Mouse (Mus musculus) heart, postnatal 25 days (tissue): ENCODE measurements around the gene Abcb1a. TPM values are rescaled to one million over a fixed set of nuclear protein-coding genes. Genes with fewer than 3 reads are reported as not detected.
A peak's percentile ranks its signal among the peaks of the same experiment; 100 is the strongest.

Experiments used
- DNase-seq: peaks from one replicate; pipeline ENCODE4 v3.0.0; 2022; ENCODE audit warnings: low spot score
- intact Hi-C: fragments of 180-260 bp; cut with DNase I; formaldehyde crosslinking; loops from one replicate; pipeline ENCODE4 v1.15.1; 2025
- total RNA-seq, 2 experiments: library from RNA; stranded (reverse); gene quantifications; 2 replicates each; pipeline ENCODE4 v1.2.3; 2021

The Abcb1a gene
- 10 to 100 TPM in 1 of 2 experiments, 1 to 10 TPM in 1; 8.1 to 11.9 TPM for total RNA-seq

DNA sequence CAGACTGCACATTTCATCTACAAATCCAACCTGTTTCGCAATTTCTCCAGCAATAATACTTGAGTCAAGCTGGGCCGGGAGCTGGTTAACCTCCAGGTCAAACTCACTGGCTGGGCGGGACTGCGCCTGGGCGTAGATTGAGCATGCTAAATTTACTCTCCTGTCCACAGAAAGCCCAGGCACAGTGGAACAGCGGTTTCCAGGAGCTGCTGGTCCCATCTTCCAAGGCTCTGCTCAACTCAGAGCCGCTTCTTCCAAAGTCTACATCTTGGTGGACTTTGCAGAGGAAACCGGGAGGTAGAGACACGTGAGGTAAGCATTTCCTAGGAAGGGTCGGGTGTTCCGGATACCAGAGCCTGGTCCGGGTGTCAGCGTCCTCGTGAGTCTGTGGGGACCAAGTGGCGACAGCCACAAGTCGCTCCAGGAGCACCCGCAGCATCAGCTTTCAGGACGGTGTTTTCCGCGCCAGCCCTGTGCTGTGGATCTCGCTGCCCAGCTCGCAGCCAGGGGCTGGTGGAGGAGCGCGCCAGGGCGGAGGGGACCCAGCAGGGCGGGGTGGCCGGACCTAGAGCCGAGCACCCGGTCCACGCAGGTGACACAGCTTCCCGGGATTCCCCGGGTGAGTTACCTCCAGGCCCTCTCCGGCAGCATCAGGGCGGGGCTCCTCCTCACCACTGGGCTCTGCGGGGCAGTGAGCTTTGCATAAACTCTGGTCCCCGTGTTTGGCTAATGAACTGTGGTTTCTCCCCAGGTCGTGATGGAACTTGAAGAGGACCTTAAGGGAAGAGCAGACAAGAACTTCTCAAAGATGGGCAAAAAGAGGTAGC is at the start of gene Abcb1a:
Gene Abcb1a (plus strand): TSS at position 167 of the 827 bp plus-strand sequence.
- no peak for DNase-seq
- intact Hi-C loops = loop anchor here (10.0 kb wide), 1 partner anchor 115 kb away; no protein-coding TSS in a partner anchor

DNA sequence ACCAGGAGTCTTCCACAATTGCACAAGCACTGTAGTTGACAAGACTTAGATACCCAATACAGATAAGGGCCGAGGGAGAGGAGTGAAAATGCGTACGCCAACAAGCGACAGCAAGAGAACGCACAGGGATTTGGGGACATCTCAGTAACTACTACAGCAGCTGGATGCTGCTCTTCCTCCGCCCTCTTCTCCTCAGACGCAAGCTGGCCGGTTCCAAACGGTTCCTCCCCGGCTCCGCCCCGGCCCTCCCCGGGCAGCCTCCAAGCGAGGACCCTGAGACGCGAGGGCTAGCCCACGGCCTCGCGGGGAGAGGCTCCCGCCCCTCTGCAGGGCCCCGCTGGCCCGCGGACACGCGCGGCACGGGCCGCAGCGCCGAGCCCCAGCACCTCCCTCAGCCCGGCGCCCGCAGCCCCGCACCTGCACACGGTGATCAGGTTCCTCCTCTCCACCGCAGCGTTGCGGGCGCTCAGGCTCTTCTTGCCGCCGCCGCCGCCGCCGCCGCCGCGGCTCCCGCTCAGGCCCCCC is 37.7 kb upstream of the Abcb1a start:
- intact Hi-C loops = no loop called here
- DNase-seq = peak; percentile 11

DNA sequence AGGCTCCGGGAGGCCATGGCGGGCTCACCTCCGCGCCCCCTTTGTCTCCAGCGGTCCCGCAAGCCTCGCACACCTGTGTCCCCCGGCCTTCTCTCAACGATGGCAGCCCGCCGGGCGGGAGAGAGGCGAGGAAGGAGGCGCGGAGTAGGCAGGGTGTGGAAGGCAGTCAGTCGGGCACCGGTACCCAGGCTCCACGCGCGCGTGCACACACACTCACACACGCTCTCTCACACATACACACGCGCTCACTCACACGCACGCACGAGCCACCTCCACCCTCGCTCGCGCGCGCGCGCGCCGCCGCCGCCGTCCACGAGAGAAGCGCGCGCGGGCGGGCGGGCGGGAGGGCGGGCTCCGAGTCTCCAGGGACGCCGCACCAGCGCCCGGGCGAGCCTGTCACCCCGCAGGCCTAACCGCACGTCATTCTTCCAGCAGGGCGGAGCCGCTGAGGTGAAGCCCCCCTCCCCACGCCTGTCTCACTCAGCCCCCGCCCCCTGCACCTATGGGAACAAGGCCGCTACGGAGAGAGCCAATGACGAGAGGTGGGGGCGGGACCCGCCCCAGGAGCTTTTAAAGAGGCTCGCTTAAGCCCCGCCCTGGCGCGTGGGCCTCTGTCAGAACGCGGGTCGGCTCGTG is 37.2 kb upstream of the Abcb1a start, which contains the start of gene Rundc3b:
Gene Rundc3b (minus strand): TSS at position 357 of the 636 bp plus-strand sequence.
- DNase-seq = peak; percentile 63
- intact Hi-C loops = no loop called here

DNA sequence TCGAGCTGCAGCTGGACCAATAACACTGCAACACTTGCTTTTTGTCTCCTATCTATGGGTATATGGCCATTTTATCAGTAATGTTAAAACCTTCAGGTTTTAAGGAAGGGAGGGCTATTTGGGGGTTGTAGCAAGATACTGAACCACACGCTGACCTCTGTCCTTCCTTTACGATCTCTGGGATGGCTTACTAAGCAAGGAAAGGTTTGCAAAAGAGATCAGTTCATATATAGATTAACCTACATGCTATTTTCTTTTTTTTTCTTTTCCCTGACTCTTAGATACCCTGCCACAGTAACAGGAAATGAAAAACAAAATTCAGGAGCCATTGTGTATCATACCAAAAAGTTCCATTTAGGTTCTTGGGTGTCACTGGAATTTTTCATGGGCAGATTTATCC is 27.0 kb upstream of the Abcb1a start:
- DNase-seq = no peak
- intact Hi-C loops = no loop called here

DNA sequence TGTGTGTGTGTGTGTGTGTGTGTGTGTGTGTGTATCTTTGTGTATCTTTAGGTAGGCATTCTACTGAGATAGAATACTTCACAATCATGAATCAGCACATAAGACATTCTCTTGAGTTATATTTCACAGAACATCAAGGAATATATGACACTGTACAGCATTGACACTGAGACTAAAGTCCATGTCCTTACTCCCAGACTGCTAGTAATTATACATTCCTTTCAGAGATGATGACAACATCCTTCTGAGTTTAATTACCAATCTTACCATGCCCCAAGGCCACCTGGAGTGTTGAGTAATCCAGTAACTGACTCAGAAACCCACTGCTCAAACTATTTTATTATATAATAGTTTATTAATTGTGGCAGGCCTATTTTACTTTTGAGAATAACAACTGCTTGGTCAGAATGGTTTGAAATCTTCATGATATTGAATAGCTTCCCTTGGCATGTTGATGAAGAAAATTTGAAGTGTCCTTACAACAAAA is 25.3 kb upstream of the Abcb1a start:
- DNase-seq = no peak
- intact Hi-C loops = no loop called here

DNA sequence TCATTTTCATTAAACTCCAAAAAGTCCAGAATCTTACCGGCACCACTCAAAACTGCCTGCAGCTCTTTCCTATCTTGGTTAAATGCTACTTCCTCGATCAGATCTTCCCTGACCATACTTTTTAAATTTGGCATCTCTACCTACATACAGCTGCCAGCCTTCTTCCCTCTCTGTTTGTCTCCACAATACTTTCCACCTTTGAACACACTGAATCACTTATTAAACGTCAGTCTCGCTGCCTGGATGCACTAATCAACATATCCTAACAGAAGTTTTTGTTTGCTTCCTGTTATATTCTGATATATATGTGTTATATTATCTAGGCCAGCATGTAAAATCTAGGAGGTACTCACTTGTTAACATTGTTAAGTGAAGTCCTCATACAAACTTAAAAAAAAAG is 11.6 kb upstream of the Abcb1a start:
- DNase-seq = no peak
- intact Hi-C loops = no loop called here

DNA sequence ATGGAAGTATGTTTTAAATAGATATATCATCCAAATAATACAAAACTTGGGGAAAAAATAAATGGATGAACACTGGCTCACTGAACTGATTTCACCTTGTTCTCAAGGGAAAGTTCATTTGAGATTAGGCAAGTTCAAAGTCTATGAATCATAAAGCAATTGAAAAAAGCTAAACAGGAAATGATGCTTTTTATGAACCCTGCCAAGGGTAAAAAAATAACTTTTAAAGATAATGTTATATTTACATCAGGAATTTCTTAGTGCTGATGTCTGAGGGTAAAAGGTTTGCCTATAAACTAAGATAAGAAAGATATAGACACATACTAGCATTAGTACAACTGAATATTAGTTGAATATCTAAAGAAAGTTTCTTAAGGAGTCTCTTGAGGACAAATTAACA is 11.1 kb upstream of the Abcb1a start:
- no peak for DNase-seq
- intact Hi-C loops = no loop called here

DNA sequence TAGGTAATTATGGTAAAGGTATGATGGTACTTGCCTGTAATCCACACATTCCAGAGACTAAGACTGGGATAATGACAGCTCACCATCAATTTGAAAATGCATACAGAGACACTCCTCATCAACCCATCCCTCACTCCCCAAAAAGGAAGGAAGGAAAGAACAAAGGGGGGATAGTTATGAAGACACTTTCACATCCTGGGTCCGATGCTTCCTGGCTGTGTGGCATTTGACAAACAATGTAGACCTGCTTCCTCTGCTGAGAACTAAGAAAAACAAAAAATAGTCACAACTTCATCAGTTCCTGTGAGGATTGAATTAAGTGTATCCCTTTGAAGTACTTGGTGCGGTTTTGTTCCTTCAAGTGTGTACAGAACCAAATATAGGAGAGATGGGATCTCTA is 7.8 kb upstream of the Abcb1a start:
- intact Hi-C loops = no loop called here
- no peak for DNase-seq

DNA sequence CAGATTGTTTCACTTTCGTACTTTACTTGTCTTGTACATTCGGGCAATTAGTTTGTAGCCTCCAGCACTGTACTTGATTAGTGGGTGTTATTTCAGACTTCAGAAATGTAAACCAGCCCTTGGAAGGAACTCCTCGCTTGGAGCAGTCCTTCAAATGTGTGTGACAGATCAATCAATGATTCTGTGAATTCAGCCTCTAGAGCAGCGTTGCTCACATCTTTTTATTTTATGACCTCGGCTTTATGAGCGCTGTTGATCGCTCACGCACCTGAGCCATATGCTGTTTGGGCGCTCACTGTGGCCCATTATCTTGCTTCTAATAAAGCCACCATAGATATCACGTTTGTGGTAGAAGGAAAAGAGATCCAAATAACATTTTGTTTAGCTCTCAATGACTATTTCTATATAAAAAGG is 868 bp downstream of the Abcb1a start:
- no peak for DNase-seq
- intact Hi-C loops = loop anchor here (10.0 kb wide), 1 partner anchor 116 kb away; no protein-coding TSS in a partner anchor

DNA sequence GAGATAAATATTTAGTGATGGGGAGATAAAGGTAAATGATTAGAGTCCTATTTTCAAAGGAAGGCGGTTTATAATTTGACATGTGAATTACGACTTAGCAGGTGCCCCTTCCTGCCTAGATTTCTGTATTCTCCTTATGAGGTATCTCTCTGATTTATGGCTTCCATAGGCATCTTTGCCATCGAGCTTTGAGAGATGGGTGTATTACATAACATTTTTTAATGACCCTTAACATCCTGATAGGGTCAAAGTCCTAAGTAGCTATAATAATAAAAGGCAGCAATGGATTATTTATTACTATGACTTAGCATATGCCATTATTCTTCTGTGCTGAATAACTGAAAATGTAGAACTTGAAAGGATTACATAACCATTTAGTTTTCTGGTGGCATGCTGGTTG is 4.8 kb downstream of the Abcb1a start:
- DNase-seq = no peak
- intact Hi-C loops = loop anchor here (10.0 kb wide), 1 partner anchor 120 kb away; no protein-coding TSS in a partner anchor

DNA sequence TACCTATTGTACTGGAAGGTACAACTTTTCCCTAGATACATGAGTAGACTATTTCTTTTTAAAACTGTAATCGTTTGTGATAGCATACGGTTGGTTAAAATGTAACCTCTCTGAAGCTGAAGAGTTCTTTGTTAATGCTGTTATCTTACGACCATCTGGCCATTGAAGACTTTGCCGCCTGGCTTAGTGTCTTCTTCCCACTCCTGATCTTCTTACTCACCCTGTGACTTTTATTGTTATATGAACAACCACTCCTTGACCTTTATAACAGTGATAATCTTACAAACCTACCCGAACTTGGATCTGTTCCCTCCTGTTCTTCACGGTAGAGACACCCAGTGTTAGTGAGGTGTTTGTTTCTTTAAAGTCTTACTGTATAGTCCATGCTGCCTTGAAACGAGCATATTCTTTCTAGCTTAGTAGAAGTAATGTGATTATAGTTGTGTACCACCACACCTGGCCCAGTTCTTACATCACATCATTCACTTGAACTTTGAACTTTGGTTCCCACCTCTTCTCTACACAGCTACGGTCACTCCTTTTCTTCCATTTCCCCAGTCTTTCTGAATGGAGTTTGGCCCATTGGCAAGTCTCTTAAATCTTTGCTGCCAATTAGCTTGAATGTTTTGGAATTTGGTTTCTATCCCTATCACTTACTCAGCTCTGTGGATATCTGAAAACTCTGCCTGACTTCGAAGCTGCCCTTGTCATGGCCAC is 8.0 kb downstream of the Abcb1a start:
- intact Hi-C loops = loop anchor here (10.0 kb wide), 1 partner anchor 123 kb away; no protein-coding TSS in a partner anchor
- DNase-seq = no peak

DNA sequence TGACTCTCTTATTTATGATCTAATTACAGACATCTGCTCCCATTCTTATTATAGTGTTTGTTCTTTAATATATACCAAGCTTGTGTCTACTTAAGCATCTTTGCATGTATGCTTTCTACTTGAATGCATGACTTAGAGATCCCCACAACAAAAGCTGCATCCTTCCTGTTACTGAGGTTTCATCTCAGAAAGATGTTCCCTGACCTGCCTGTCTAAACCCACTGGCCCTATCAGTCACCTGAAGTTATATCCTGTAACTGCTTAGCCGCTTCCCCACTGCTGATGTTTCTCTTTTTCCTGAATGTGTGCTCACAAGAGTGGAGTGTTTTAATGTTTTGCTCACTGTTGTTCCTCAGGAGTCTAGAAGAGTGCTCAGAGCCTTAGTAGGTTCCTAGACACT is 9.7 kb downstream of the Abcb1a start:
- intact Hi-C loops = loop anchor here (10.0 kb wide), 1 partner anchor 125 kb away; no protein-coding TSS in a partner anchor
- DNase-seq = no peak

DNA sequence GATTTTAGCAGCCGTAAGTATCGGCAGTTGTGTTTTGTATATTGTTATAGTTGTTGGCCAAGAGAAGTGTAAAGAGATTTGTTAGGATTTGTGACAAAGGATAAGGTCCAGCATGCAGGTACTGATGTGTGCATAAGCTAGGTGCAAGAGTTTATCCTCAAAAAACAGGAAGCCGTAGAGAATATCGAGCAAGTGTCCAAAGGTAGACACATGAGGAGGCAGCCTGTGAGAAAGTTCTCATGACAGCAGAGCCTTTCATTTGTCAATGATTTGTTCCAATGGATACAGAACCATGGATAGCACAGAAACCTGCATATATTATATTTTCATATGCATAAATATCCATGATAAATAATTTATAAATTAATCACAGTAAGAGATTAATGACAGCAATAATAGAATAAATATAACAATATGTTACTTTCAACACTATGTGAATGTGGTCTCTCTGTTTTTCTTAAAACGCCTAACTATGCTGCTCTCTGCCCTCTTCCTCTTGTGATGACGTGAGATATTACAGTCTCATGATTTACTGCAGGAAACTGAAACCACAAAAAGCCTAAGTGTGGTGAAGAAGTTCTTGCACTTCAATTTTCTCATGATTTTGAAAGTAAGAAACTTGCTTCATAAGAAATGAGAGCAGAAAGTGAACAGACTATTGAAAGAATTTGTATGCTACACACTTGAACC is 15.5 kb downstream of the Abcb1a start:
- intact Hi-C loops = no loop called here
- DNase-seq = no peak

DNA sequence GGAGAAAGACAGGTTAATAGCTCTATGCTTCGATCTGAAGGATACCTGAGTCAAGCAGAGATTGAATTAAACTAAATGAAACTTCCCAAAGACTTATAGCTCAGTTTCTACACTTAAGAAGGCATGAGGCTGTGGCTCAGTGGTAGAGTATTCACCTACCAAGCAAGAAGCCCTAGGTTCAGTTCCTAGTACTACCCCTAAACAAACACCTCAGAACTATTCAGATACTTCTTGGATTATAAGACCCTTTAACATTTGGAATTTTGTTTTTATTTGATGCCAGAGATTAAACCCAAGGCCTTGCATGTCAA is 16.0 kb downstream of the Abcb1a start:
- DNase-seq = no peak
- intact Hi-C loops = no loop called here

DNA sequence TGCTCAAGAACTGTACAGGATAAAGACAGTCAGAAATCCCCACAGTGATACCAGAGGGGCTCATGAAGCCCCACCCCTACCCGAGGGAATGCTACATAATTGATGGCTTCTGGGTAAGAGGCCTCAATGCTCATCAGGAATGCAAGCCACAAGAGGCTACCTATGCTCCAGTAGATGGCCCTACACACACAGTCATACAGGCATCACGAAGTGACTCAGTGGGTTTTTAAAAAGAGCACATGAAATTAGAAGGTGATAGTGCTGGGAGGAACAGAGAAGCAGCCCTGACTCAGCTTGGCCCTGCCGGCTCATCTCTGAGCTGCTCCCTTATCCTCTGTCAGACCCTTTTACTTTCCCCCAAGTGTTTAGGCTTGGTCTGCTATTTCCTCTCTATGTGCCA is 21.3 kb downstream of the Abcb1a start:
- intact Hi-C loops = no loop called here

DNA sequence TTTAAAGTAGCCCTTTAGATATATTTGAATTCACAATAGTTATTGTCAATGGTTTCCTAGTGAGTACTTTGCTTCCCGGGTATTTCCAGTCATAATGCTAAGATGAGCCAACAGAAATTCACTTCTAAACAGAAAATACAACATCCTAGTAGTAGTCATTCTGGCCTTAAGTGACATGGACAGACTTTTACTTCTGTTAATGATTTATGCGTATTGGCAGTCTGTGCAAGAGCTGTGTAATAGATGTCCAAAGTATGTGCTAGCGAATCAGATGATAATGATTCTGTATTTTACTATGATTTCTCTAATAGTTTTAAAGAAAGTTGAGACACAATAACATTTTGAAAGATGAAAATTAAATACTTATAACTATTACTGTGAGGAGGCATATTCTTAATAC is 23.8 kb downstream of the Abcb1a start:
- no peak for DNase-seq

More for the DNA sequence above, 21.3 kb downstream of the Abcb1a start:
- DNase-seq = no peak

DNA sequence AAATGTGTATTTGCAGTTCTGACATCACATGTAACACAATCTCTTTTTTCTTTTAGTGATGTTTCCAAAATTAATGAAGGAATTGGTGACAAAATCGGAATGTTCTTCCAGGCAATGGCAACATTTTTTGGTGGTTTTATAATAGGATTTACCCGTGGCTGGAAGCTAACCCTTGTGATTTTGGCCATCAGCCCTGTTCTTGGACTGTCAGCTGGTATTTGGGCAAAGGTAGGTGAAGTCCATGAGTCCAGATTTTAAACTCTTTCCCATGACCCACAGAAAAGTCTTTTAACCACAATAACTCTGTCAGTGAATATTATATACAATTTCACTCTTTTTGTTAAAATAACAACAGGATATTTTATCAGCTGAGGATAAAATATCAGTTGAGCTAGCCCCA is 26.2 kb downstream of the Abcb1a start:
- no peak for DNase-seq
- intact Hi-C loops = no loop called here

More for the DNA sequence above, 23.8 kb downstream of the Abcb1a start:
- intact Hi-C loops = no loop called here

DNA sequence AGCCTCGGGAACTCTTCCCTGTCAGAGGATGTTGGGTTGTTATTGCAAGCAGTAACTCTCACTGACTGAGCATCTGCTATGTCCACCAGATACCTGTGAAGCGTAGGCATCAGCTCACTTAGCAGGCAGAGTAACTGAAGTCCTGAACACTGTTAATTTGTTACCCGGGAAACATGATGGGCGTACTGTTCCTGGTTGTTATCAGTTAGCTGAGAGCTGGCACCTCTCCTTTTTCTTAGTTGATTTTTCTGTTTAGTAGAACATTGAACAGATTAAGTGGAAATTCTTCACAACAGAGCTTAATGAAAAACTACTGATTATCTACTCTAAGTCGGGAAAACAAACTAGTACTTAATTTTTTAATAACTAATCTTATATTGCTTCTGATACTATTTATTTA is 27.7 kb downstream of the Abcb1a start:
- DNase-seq = no peak
- intact Hi-C loops = no loop called here

DNA sequence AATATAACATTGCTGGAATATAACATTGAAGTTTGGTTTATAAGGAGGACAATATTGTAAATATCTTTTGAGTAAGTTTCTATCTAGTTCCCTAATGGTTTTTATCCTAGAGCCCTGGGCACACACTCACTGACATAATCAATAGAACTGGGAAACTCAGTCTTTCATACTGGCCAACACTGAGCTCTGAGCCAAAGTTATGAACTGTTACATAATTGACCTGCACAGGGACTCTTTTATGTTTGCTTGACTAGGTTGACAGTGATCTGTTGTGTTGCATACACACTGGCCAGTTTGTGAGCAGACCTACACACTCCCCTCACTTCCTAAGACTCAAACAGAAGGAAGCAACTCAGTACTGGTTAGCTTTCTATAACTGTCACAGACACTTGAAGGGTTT is 56.2 kb downstream of the Abcb1a start:
- intact Hi-C loops = no loop called here

DNA sequence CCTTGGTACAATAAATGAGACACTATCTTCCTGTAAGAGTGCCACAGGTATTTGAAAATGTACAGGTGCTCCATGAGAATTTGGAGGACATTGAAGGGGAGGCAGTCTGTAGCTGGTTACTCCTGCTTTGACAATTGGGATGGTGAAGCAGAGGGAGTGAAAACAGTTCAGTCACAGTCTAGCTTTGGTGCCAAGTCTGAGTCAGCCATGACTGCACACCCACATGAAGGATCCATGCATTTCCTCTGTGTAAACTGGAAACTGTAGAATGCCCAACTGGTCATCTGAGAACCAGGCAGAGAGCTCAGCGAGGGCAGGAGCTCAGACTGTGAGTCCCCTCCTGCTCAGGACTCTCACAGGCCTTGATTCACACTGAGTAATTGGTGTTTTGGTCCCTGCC is 59.7 kb downstream of the Abcb1a start:
- DNase-seq = no peak
- intact Hi-C loops = no loop called here

More for the DNA sequence above, 56.2 kb downstream of the Abcb1a start:
- no peak for DNase-seq
